Mouse (Mus musculus) kidney, embryonic 15.5 days (tissue): Measurements from ENCODE around the gene Taar8c. TPM values are rescaled to one million over a fixed set of nuclear protein-coding genes. Genes with fewer than 3 reads are reported as not detected.

Experiments
- polyA plus RNA-seq: library from polyadenylated mRNA; unstranded; fragments of >200 nt; fragmentation: Nextera tagmentation; extraction: Ambion mirVana; gene quantifications from 2 replicates; pipeline ENCODE4 v1.2.1, GENCODE M21; 2015

The Taar8c gene
- polyA plus RNA-seq, 1 experiment from 2014 or later = not detected

Other genes starting within 250 kb of the Taar8c start
- 2.0 TPM in 2 replicates for gene Vnn1, start 207.2 kb downstream of the Taar8c start, polyA plus RNA-seq
- gene Taar1, start 181.6 kb downstream of the Taar8c start, polyA plus RNA-seq = not detected in 2 replicates
- gene Taar2, start 163.3 kb downstream of the Taar8c start, polyA plus RNA-seq = 0.22 TPM in 1 of 2 replicates, not detected in the other
- gene Taar3, start 152.4 kb downstream of the Taar8c start, polyA plus RNA-seq = not detected in 2 replicates
- gene Taar4, start 141.4 kb downstream of the Taar8c start, polyA plus RNA-seq = not detected in 2 replicates
- gene Taar5, start 131.2 kb downstream of the Taar8c start, polyA plus RNA-seq = 0.36 TPM in 1 of 2 replicates, not detected in the other
- gene Taar6, start 116.3 kb downstream of the Taar8c start, polyA plus RNA-seq = not detected in 2 replicates
- not detected in 2 replicates for gene Taar7a, start 108.4 kb downstream of the Taar8c start, polyA plus RNA-seq
- not detected in 2 replicates for gene Taar7b, start 102.0 kb downstream of the Taar8c start, polyA plus RNA-seq
- not detected in 2 replicates for gene Taar7d, start 74.7 kb downstream of the Taar8c start, polyA plus RNA-seq
- gene Taar7e, start 64.3 kb downstream of the Taar8c start, polyA plus RNA-seq = not detected in 2 replicates
- gene Taar7f, start 52.4 kb downstream of the Taar8c start, polyA plus RNA-seq = not detected in 2 replicates
- gene Taar8a, start 25.4 kb downstream of the Taar8c start, polyA plus RNA-seq = not detected in 2 replicates
- gene Taar8b, start 9.6 kb downstream of the Taar8c start, polyA plus RNA-seq = not detected in 2 replicates
- not detected in 2 replicates for gene Taar9, start 7.6 kb upstream of the Taar8c start, polyA plus RNA-seq
- gene Stx7, start 47.4 kb upstream of the Taar8c start, polyA plus RNA-seq = 108 and 115 TPM in 2 replicates
- gene Moxd1, start 121.6 kb upstream of the Taar8c start, polyA plus RNA-seq = 21.4 and 26.1 TPM in 2 replicates